Comparison of ENCODE assay signal across 13 mouse cellular contexts in genomic region chrX:141157626-141158025, GRCm38 (mm10).
"Had no signal": no experiment of that assay in that cellular context is flagged by ENCODE, and none has a peak within 500 bp of the region (broad histone marks: within the 10 kb centered on the region; RNA-seq: fewer than 3 reads in every experiment).

No protein-coding gene starts in this region.

- ATAC-seq: midbrain, embryonic 16.5 days had no signal

- H3K27me3 ChIP-seq: stomach, embryonic 15.5 days had no signal

- H3K36me3 ChIP-seq: midbrain, embryonic 10.5 days; midbrain, embryonic 12.5 days; neural tube, embryonic 12.5 days; stomach, embryonic 15.5 days had no signal

- H3K9me3 ChIP-seq: midbrain, embryonic 10.5 days; midbrain, embryonic 12.5 days; neural tube, embryonic 12.5 days; stomach, embryonic 15.5 days had no signal

- H3K27ac ChIP-seq: midbrain, embryonic 10.5 days; midbrain, embryonic 12.5 days; neural tube, embryonic 12.5 days; stomach, embryonic 15.5 days; stomach, postnatal 0 days had no signal

- DNase-seq: lung, adult 18-20 months; lung, postnatal 4 days; right cerebral cortex, adult 18-20 months; right cerebral cortex, postnatal 25 days; right cerebral cortex, postnatal 4 days; spleen, adult 18-20 months; thymus, adult 2 months had no signal

- H3K4me1 ChIP-seq: midbrain, embryonic 10.5 days; midbrain, embryonic 12.5 days; neural tube, embryonic 12.5 days; stomach, embryonic 15.5 days had no signal

- H3K4me3 ChIP-seq: midbrain, embryonic 10.5 days; midbrain, embryonic 12.5 days; neural tube, embryonic 12.5 days; stomach, embryonic 15.5 days had no signal
